Mouse (Mus musculus) ES-E14 (cell line): ENCODE measurements at regions not wholly inside any gene's neighbourhood (a gene's known extent, or its start where the extent isn't known, plus 50 kb on each side); places are given as distances from the start of the nearest gene placed in this dataset.

Source experiments
- DNase-seq: peaks from one replicate; pipeline ENCODE4 v3.0.0-alpha.2; 2013; ENCODE audit warnings: low read depth, low spot score
- H3K27ac ChIP-seq: 2 replicates; pipeline ENCODE4 v1.5.1; 2012; ENCODE audit warnings: low read depth, mild to moderate bottlenecking, low read length, moderate library complexity, mixed read lengths; ENCODE audit not compliant: poor library complexity, insufficient read depth, severe bottlenecking
- H3K36me3 ChIP-seq: 2 replicates; pipeline ENCODE4 v1.6.1; 2012; ENCODE audit warnings: mild to moderate bottlenecking, low read length, moderate library complexity, mixed read lengths; ENCODE audit not compliant: control insufficient read depth, poor library complexity, insufficient read depth, severe bottlenecking
- H3K4me1 ChIP-seq, 2 experiments: fragments of 150-350 bp in 1 of 2; sonication (generic) in 1 of 2; 2 replicates each; pipeline ENCODE4 v1.6.1; 2012; ENCODE audit warnings: low read length in 2 of 2, mild to moderate bottlenecking in 1 of 2, mixed read lengths in 1 of 2; ENCODE audit not compliant: control insufficient read depth in 2 of 2, insufficient read depth in 2 of 2, poor library complexity in 1 of 2
- H3K4me3 ChIP-seq, 2 experiments: fragments of 150-350 bp in 1 of 2; sonication (generic) in 1 of 2; 2 replicates each; pipeline ENCODE4 v1.5.1; 2012; ENCODE audit warnings: low read length in 2 of 2, low read depth in 1 of 2, mild to moderate bottlenecking in 1 of 2, mixed read lengths in 1 of 2; ENCODE audit not compliant: insufficient read depth in 1 of 2, poor library complexity in 1 of 2, severe bottlenecking in 1 of 2
- H3K9ac ChIP-seq: 2 replicates; pipeline ENCODE4 v1.6.1; 2012; ENCODE audit warnings: low read depth, mild to moderate bottlenecking, low read length, mixed read lengths; ENCODE audit not compliant: poor library complexity, insufficient read depth, severe bottlenecking
- H3K9me3 ChIP-seq: fragments of 150-350 bp; sonication (generic); 2 replicates; pipeline ENCODE4 v1.6.1; 2012; ENCODE audit warnings: low read depth, mild to moderate bottlenecking, low read length; ENCODE audit not compliant: control insufficient read depth, insufficient read depth
- CHD2 ChIP-seq: IDR thresholded peaks from 2 replicates; pipeline ENCODE4 v1.6.1; 2014; ENCODE audit warnings: mild to moderate bottlenecking, low read depth, low read length, inconsistent platforms
- HCFC1 ChIP-seq: IDR thresholded peaks from 2 replicates; pipeline ENCODE4 v1.6.1; 2012; ENCODE audit warnings: low read length, inconsistent platforms, borderline replicate concordance; ENCODE audit not compliant: insufficient read depth
- MAFK ChIP-seq: IDR thresholded peaks from 2 replicates; pipeline ENCODE4 v1.6.1; 2014; ENCODE audit warnings: mild to moderate bottlenecking, low read depth, low read length, inconsistent platforms; ENCODE audit not compliant: insufficient read depth
- ZC3H11A ChIP-seq: IDR thresholded peaks from 2 replicates; pipeline ENCODE4 v1.6.1; 2012; ENCODE audit warnings: low read depth, mild to moderate bottlenecking, inconsistent platforms, low read length, borderline replicate concordance
- ZNF384 ChIP-seq: IDR thresholded peaks from 2 replicates; pipeline ENCODE4 v1.6.1; 2012; ENCODE audit warnings: low read depth, low read length, inconsistent platforms
- in situ Hi-C, 2 experiments: fragments of 600-800 bp; cut with MboI; formaldehyde crosslinking; loops; one replicate each; pipeline ENCODE4 v1.15.1; 2025; ENCODE audit warnings: low sequenced_read_pairs in 2 of 2, inconsistent platforms in 1 of 2; ENCODE audit not compliant: unreplicated experiment in 2 of 2

DNA sequence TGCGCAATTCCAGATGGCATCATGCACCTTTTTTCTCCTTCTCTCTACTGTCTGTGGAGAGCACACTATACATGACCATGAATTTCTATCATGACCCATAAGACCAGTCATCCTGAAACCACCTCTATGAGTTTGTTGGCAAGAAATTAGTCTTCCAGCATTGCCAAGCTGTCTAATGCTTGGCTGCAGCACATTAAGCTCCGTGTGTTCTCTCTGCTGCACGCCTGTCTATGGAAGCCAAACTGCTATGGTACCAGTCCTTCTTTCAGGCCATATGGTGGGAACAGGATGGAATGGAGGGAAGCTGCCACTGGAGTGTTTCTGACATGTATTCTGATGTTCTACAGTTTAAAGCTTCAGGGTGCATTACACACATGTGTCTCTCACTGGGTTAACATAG, 121.0 kb upstream of the Cblb start:
- Histone ChIP-seq H3K36me3 (no peaks in the 10 kb centered on the region), H3K4me3 (no peak overlapping the region), H3K9ac (no peak overlapping the region), H3K9me3 (no peaks in the 10 kb centered on the region), H3K27ac (no peak overlapping the region), H3K4me1 (no peaks in the 10 kb centered on the region)
- in situ Hi-C loops, result no loop called here
- no peak for DNase-seq
- no peak for TF ChIP-seq MAFK
- no peak for TF ChIP-seq ZNF384
- TF ChIP-seq CHD2, result no peak

DNA sequence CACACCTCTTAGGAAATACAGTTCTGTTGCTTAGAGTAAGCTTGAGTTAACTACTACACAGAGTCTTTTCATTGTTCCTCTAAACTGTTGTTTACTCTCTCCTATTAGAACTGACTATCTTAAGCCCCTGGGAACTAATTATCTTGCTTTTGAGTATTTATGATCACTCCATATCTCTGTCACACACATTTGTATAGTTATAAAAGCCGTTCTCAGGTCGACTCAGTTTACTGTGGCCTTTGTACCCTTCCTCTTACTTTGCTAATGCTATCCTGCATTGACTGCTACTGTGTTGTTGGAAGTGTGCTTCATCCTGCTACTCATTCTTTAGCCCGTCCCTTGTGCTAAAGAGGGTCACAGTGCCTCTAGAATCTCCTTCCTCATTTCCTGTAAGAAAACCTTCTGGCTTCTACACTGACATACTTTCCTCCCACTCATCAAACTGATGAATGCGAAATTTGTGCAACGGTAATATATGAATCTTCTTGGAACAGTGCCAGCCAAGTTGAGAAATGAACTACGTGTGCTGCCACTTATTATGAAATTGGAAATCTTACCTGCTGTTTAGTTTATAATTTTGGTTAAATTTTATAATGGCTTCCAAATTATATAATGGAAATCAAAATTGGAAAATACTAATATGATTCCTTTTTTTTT, 119.8 kb upstream of the Cblb start:
- no peak for TF ChIP-seq ZC3H11A
- no peak for TF ChIP-seq ZNF384
- no peak for TF ChIP-seq MAFK
- TF ChIP-seq HCFC1, result no peak
- TF ChIP-seq CHD2, result no peak
- Histone ChIP-seq H3K4me3 (no peak overlapping the region), H3K9ac (no peak overlapping the region), H3K27ac (no peak overlapping the region), H3K36me3 (no peaks in the 10 kb centered on the region), H3K4me1 (no peaks in the 10 kb centered on the region), H3K9me3 (no peaks in the 10 kb centered on the region)
- in situ Hi-C loops, result no loop called here
- no peak for DNase-seq

DNA sequence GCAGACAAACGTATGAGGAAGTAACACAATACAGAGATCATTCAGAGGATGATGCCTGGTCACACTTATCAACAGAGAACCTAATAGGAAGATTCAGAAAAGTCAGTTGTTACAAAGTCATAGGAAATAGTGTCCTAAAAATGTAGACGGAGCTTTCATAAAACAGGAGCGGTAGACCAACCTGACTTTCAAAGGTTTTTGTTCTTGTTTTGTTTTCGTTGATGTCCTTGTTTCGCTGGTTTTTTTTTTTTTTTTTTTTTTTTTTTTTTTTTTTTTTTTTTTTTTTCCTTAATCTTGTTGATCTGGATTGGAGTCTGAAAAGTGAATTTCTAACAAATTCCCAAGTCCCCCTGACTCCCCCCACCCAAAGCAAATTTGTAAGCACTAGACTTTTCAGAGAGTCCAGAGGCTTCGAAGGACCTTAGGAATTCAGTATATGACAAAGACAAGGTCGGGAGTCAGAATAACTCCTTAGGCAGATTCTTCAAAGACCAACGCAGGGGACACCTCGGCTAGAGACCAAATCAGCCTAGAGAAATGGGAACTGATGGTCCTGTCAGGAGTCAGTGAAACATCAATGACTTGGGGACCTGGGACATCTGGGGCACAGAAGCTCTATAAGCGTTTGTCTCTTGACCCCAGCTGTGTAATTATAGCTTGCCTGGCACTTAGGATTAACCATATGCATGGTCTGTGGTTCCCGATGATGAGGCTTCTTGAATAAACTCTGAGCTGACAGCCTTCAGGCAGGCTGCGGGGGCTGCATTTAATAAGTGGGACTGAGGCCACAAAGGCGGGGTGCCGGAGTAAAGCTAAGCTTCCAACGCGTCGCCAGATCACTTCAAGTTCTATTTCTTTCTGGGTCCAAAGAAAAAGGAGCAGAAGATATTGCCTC, 115.7 kb upstream of the Cblb start:
- no peaks in the 10 kb centered on the region for H3K36me3 ChIP-seq
- in situ Hi-C loops, result no loop called here
- DNase-seq, result no peak
- H3K9me3 ChIP-seq, result no peaks in the 10 kb centered on the region
- H3K4me3 ChIP-seq, result no peak overlapping the region
- no peak for TF ChIP-seq CHD2
- TF ChIP-seq ZNF384, result peak; percentile 73
- TF ChIP-seq HCFC1, result no peak
- no peak overlapping the region for H3K27ac ChIP-seq
- no peak overlapping the region for H3K9ac ChIP-seq
- H3K4me1 ChIP-seq, result no peaks in the 10 kb centered on the region

DNA sequence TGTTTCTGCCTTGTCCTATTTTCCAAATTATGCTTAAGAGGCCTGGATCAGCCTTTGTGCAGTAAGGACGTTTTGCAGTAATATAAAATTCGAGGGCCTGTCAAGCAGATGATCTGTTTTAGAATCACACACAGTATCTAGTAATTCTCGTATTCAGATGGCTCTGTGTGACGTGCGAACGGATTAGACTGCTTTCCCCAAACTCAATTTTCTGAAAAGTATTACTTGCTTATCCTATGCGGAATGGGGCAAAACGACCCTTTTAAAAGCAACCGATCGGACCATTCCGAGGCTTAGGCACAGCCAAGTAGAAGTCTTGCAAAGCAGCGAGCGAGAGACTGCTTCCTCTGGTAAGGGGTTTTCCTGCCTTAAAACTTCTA, 115.1 kb upstream of the Cblb start:
- TF ChIP-seq ZNF384 (no peak), MAFK (no peak), CHD2 (no peak), ZC3H11A (no peak), HCFC1 (no peak)
- H3K9me3 ChIP-seq, result no peaks in the 10 kb centered on the region
- DNase-seq, result no peak
- H3K4me1 ChIP-seq, result no peaks in the 10 kb centered on the region
- H3K9ac ChIP-seq, result no peak overlapping the region
- in situ Hi-C loops, result no loop called here
- no peaks in the 10 kb centered on the region for H3K36me3 ChIP-seq
- no peak overlapping the region for H3K4me3 ChIP-seq
- H3K27ac ChIP-seq, result no peak overlapping the region

DNA sequence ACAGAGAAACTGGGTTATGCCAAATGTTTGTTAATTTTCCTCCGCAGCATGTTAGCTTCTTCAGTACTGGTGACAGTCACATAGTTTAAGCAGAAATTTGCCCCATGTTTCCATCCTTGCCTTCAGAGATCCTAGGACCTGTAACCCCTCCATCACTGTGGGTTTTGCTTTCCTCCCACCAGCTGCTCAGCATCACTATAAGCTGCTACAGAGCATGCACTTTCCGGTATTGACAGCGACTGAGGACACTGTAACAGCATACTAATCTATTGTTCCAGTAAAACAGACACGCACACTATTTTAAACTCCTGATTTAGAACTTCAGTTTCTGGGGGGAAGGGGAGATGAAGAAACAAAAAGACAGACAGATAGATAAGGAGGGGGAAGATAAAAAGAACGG, 114.7 kb upstream of the Cblb start:
- no peak for DNase-seq
- no peak overlapping the region for H3K27ac ChIP-seq
- no peak overlapping the region for H3K9ac ChIP-seq
- no peaks in the 10 kb centered on the region for H3K36me3 ChIP-seq
- no peaks in the 10 kb centered on the region for H3K9me3 ChIP-seq
- in situ Hi-C loops, result no loop called here
- no peak for TF ChIP-seq ZC3H11A
- TF ChIP-seq MAFK, result no peak
- no peak for TF ChIP-seq HCFC1
- no peak for TF ChIP-seq ZNF384
- TF ChIP-seq CHD2, result no peak
- H3K4me3 ChIP-seq, result no peak overlapping the region
- H3K4me1 ChIP-seq, result no peaks in the 10 kb centered on the region
